Mouse (Mus musculus): ENCODE results near the gene Paqr7.

The Paqr7 gene

DNA sequence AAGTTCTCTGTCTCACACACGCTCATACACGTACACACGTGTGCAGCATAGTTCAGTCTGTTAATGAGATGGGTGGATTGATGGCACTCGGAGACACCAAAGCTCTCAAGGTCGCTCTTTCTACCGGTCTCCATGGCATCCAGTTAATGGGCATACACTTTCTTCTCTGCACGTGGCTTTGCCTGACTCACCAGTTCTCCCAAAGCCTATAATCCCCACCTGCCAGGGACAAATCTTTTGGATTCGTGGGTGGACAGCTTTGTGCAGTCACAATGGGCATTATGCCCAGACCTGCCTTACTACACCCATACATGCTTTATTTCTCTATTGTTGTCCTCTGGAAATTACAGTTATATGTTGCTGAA lies 39.3 kb downstream of the Paqr7 start:
- peak; percentile 70 for DNase-seq (ENCODE audit: low spot score)

- no peak for DNase-seq (ENCODE audit: low spot score)
Observed at GRCm38 (mm10) chr4:134538997-134539580, 42.6 kb downstream of the Paqr7 start.

DNA sequence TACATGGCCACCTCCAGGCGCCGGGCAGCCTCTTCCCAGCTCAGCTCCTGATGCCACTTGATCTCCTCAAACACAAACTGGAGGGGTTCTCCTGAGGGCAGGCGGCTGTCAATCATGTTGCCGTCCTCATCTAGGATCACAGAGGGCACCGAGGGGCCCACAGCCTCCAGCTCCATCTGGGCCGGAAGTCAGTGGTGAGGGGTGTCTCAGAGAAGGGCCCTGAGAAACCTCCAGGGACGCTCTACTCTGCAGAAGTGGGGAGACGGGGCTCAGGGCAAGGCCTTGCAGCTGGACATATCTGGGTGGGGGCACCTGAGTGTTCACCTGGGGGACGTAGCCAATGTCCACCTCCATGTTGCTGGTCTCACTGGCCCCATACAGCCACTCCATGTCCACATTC lies 46.2 kb downstream of the Paqr7 start:
- DNase-seq (ENCODE audit: low spot score) = no peak

DNA sequence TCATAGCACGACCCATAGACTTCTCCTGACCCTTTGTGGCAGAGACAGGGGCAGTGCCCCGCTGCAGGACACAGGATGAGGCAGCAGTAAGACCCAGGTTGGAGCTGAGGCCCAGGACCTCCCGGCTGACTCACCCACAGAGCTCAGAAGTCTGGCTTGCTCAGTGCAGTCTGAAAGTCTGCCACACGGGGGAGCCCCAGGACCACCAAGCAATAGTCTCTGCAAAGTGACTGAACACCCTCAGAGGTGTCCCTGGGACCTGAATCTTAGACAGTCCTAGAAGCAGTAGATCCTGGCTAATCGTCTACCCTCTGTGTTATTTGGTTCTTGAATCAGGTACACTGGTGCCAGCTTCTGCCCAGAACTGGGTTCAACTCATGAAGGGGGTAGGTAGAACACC lies 46.8 kb downstream of the Paqr7 start:
- peak; percentile 95 for DNase-seq (ENCODE audit: low spot score)

GRCm38 (mm10) chr4:134546814-134547705 lies 50.6 kb downstream of the Paqr7 start:
- DNase-seq (ENCODE audit: low spot score) = no peak

GRCm38 (mm10) chr4:134548169-134548938 lies 51.9 kb downstream of the Paqr7 start:
- no peak for DNase-seq (ENCODE audit: low spot score)

GRCm38 (mm10) chr4:134549899-134550298 lies 53.4 kb downstream of the Paqr7 start:
- DNase-seq (ENCODE audit: low spot score) = no peak

DNA sequence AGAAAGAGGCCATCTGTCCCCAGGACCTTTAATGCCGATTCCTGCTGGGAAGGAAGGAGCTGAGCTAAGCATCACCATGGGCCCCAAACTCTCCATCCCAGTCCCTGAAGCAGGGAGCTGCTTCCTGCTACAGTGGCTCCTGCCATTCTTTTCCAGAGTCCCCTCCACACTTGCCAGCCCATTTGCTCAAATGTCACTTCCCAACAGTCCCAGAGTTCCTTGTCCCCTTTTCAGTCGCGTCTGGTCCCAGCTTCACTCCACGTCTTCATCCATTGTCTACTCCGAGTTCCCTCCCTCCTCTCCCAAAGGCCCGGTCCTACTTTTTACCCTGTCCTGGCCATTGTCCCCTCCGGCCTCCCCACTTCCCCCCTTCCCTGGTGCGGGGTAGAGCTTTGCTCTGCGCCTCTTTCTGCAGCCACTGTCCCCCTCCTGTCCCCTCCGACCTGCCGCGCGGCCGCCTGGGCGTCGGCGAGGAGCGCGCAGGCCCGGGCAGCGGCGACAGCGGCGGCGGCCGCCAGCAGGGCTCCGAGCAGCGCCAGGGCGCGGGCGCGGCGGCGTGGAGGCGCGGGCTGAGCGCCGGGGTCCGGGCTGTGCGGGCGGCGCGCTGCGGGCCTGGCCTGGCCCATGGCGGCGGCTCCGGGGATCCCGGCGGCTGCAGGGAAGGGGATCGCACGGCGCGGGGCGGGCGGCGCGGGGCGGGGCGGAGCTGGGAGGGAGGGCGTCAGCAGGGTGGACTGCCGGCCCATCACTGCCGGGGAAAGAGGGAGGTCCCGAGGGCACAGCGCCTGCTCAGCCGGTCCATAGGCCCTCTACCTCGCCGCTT lies 55.2 kb downstream of the Paqr7 start, which contains the start of gene Selenon:
Selenon (minus strand) TSS at position 673 of the 823 bp plus-strand sequence.
- DNase-seq (ENCODE audit: low spot score) = no peak

DNA sequence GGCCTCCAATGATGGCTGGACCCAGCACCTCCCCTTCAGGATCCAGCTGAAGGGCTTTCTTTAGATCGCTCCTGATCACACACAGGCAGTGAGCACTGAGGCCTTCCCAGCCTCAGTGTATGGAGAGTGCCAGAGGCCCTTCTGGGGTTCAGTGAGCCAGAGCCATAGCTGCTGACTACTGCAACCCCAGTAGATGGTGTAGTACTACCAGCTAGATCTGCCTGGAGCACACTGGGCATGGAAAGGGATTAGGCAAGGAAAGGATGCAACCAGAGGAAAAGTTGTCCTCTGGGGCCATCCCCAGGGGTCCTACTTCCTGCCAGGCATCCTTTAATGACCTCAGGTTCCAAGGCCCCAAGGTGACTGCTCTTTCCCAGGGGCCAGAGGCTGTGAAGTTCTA lies 57.1 kb downstream of the Paqr7 start:
- no peak for DNase-seq (ENCODE audit: low spot score)

DNA sequence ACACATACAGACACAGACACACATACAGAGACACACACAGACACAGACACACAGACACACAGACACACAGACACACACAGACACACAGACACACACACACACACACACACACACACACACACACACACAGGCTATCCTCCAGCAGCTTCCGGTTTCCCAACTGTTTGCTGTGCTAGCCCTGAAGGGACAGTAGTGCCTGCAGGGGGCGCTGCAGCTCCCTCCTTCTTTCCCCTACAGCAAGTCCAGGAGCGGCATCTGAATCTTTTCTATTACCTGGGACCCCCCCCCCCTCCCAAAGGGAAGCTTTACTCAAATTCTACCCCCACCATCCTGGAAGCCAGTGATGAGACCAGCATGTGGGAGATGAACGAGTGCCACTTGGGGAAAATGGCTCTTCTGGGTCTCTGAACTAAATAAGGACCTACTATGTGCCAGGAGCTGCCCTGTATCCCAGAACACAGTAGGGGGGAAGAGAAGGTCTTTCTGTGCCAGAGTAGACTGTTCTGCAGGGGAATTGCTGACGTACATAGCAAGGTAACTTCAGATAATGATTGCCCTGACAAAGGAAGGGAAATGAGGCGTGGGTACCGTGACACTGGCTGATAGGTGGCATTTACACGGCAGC lies 59.6 kb downstream of the Paqr7 start:
- DNase-seq (ENCODE audit: low spot score) = peak; percentile 46

DNA sequence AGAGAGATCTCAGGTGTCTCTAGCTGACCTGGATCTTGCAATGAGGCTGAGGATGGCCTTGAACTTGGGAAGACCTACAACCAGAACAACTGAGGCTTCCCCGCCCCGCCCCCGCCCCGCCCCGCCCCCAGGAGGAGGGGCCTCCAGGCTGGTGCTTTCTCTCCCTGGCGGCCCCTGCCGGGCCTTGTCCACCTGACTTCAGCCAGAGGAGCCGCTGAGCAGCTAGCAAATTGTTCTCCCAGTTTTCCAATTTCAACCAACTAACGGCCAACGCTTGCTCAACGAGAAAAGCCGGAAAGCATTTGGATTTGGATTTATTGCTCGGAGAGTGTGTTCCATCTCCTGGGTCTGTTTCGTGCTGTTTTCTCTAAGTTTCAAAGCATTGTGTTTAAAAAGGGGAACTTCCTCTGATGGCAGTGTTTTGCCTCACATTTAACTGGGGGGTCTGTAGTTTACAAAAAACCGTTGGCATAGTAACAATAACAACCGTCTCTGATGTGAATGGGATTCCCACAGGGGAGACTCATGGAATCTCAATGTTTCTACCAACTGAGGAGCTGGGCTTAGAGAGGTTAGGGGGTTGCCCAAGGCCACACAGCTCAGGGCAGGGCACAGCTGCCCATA lies 61.2 kb downstream of the Paqr7 start:
- DNase-seq (ENCODE audit: low spot score) = no peak

- no peak for DNase-seq (ENCODE audit: low spot score)
Observed at GRCm38 (mm10) chr4:134558570-134559113, 62.1 kb downstream of the Paqr7 start.

- DNase-seq (ENCODE audit: low spot score) = no peak
Observed at GRCm38 (mm10) chr4:134559154-134559553, 62.7 kb downstream of the Paqr7 start.

Data from layer of hippocampus, adult 11-12 months (tissue).